Mouse (Mus musculus): ENCODE measurements around the gene Cox5b.
A peak's percentile ranks its signal among the peaks of the same experiment; 100 is the strongest.

DNA sequence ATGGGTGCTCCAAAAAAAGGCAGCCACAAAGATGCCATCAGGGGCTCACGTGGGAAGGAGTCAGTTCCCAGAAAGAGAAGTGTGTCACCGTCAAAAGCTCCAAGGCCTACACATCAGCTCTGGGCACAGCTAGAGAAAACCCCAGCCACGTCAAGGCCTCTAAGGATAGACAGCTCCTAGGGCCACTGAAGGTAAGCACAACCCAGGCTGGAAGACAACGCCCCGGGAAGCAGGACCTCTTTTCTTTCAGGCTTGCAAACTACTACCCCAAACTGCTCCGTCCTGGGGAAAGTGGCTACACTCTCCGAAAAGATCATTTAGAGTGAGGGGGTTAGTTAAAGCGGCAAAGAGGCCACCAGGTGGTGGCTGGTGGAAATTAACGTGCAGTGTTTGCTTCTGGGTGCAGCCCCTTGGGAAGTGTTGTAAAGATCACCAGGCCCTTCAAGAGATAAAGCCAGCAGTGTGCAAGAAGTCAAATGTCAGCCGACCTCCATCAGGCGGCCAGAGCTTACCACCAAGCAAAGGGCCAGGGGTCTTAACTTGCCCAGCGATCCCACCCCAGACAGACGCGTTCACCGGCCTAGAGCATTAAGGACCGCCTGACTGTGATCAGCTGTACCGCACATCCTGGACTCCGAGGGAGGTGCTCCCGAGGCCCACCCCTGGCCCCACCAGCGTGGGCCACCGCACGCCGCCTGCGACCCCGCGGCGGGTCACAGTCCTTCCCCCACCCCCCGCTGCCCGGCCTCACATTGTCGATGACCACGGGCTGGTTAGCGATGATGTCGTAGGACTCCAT lies 18.0 kb downstream of the Cox5b start:
- peak; percentile 61 for TF ChIP-seq CTCF (IDR thresholded peaks at IDR 0.05; ENCODE audit: low read depth)
- no peak for TF ChIP-seq EP300 (optimal IDR thresholded peaks at IDR 0.05)
